Mouse (Mus musculus) NIH3T3 (cell line): ENCODE results near the gene Kcnb1.
A peak's percentile ranks its signal among the peaks of the same experiment; 100 is the strongest.

ENCODE experiments used
- DNase-seq: peaks from one replicate; pipeline ENCODE4 v3.0.0-alpha.2; 2012; ENCODE audit warnings: low read depth

The Kcnb1 gene

GRCm38 (mm10) chr2:167163134-167163533, 26.8 kb downstream of the Kcnb1 start:
- no peak for DNase-seq

GRCm38 (mm10) chr2:167162516-167163021, 27.4 kb downstream of the Kcnb1 start:
- peak; percentile 92 for DNase-seq

GRCm38 (mm10) chr2:167159721-167160120, 30.2 kb downstream of the Kcnb1 start:
- DNase-seq, result no peak

- DNase-seq, result no peak
Measured at GRCm38 (mm10) chr2:167158780-167159179, 31.2 kb downstream of the Kcnb1 start.

GRCm38 (mm10) chr2:167156118-167156715, 33.7 kb downstream of the Kcnb1 start:
- no peak for DNase-seq

- peak; percentile 12 for DNase-seq
Measured at GRCm38 (mm10) chr2:167155541-167155973, 34.4 kb downstream of the Kcnb1 start.

GRCm38 (mm10) chr2:167150880-167151279, 39.1 kb downstream of the Kcnb1 start:
- peak; percentile 55 for DNase-seq

- DNase-seq, result no peak
Measured at GRCm38 (mm10) chr2:167150135-167150534, 39.8 kb downstream of the Kcnb1 start.

- DNase-seq, result no peak
Measured at GRCm38 (mm10) chr2:167149035-167149434, 40.9 kb downstream of the Kcnb1 start.

- DNase-seq, result no peak
Measured at GRCm38 (mm10) chr2:167147708-167148107, 42.2 kb downstream of the Kcnb1 start.

GRCm38 (mm10) chr2:167145904-167146303, 44.1 kb downstream of the Kcnb1 start:
- DNase-seq, result no peak

GRCm38 (mm10) chr2:167144439-167145307, 45.3 kb downstream of the Kcnb1 start:
- DNase-seq, result no peak

- no peak for DNase-seq
Measured at GRCm38 (mm10) chr2:167143914-167144313, 46.0 kb downstream of the Kcnb1 start.

- no peak for DNase-seq
Measured at GRCm38 (mm10) chr2:167142282-167142681, 47.7 kb downstream of the Kcnb1 start.

- DNase-seq, result no peak
Measured at GRCm38 (mm10) chr2:167141810-167142209, 48.1 kb downstream of the Kcnb1 start.

- no peak for DNase-seq
Measured at GRCm38 (mm10) chr2:167139801-167140269, 50.1 kb downstream of the Kcnb1 start.

GRCm38 (mm10) chr2:167138611-167139010, 51.3 kb downstream of the Kcnb1 start:
- DNase-seq, result no peak

- no peak for DNase-seq
Measured at GRCm38 (mm10) chr2:167136909-167137308, 53.0 kb downstream of the Kcnb1 start.

- no peak for DNase-seq
Measured at GRCm38 (mm10) chr2:167132041-167132440, 57.9 kb downstream of the Kcnb1 start.

- peak; percentile 17 for DNase-seq
Measured at GRCm38 (mm10) chr2:167130050-167130770, 59.7 kb downstream of the Kcnb1 start.

- DNase-seq, result peak; percentile 41
Measured at GRCm38 (mm10) chr2:167129608-167129955, 60.4 kb downstream of the Kcnb1 start.
